Mouse (Mus musculus) adrenal gland, postnatal 36 days (tissue): Measurements from ENCODE around the gene Dedd. TPM values are rescaled to one million over a fixed set of nuclear protein-coding genes. Genes with fewer than 3 reads are reported as not detected.
"Not testable (repeated sequence)": the region's sequence is repeated elsewhere in the genome, so short reads cannot be mapped to it uniquely, and the experiment has no call there.

Experiments
- DNase-seq, 2 experiments: peaks; one replicate each; pipeline ENCODE4 v3.0.0; 2021; ENCODE audit warnings: mixed read lengths in 1 of 2
- total RNA-seq, 2 experiments: library from RNA; stranded (reverse); gene quantifications; 2 replicates each; pipeline ENCODE4 v1.2.3; 2021

Gene Dedd
- total RNA-seq, 2 experiments from 2014 or later, result 29.1 to 36.9 TPM

DNA sequence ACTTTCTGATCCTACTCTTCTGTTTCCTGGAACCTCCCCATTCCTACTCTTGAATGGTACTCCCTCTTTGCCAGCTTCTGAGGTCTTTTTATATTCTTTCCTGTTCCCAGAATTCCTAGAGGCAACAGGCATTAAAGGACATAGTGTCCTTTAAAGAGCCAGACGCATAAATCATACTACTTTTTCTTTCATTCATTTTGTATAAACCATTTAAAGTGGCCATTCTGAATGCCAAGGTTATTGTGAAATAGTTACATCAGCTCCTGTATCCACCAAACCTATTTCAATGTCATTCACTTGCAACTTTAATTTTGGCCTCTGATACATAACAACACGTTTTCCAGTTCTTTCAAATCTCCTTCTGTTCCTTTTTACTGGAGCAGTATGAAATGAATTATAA, 19.6 kb upstream of the Dedd start:
- DNase-seq, result no peak

DNA sequence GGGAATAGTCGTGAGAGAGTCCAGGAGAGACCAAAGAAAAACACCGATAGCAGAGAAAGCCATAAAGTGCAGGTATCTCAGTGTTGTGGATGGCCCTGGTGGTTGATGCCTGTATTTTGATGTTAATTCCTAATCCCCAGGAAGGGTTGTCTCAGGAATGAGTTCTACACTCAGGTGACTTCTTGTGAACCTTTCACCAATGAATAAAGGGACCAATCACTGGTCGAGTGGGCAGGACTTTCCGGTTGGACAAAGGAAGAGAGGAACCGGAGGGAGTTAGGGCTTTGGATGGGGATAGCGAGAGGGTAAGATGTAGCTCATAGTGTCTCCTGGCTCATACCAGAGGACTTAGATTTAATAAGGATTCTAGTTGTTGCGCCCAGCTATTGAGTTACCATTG, 9.2 kb upstream of the Dedd start:
- no peak for DNase-seq

DNA sequence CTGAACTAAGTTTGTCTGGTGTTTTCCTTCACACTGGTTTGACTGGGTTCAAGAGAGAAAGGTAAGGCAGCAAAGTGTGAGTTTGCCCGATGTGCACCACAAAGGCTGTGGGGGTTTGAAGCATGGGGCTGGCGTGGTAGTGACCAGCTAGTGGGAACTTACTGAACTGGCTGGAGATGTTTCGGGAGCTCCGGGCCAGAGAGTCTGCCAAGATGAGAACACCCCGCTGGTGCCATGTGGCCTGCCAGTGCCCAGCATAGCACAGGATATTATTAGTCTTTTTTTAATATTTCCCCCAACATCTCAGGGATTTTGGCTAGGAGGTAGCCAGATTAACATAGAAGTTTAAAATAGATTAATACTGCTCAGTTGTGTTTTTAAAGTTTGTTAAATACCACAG, 8.8 kb upstream of the Dedd start:
- no peak for DNase-seq

DNA sequence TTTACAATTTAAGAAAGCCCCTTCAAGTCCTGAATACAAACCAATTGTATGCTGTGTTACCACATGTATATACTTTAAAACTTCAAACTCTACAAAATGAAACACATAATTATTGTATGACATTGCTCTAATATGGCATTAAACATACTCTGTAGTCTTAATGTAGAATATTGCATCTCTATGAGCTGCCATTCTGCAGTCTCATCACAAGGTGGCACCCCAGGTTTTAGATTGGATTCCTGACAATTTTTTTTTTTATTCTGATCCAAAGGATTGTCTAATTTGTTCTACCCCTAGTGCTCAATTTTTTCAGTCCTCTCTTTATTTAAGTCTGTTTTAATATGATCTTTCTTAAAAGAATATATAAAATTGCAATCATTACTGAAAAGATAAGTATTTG, 7.5 kb upstream of the Dedd start:
- peak in 1 of 2 experiments; percentile 52 for DNase-seq

DNA sequence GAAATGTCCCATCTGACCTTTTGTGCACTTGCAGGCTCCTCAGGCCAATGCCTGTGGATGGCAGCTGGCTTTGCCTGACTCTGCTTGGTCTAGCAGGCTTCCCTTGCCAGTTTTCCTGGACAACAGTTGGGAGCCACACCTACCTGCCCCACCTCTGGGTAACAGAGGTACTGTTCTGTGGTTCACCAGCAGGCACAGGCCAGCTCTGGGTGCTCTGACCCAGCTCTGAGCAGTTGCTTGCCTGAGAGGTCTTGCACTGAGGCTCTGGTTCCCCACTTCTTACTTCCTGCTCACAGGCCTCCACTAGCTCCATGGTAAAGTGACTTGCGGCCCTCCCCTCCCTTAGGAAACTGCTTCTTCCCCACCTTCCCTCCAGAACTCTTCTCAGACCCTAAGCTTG, 6.9 kb upstream of the Dedd start:
- DNase-seq, result no peak

DNA sequence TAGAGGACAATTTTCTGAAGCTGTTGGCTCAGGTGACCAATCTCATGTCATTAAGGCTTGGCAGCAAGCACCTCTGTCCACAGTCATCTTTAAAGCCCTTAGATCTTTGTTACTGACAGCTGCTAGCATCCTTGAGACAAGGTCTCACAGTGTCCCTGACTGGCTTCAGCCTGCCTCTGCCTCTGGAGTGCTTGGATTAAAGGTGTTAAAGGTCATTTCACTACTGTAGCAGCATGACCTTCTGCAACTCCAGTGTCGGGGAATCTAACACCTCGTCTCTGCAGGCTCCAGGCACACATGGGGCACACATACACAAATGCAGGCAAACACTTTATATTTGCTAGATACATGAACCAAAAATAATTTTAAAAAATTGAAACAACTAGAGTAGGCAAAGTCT, 3.4 kb upstream of the Dedd start:
- DNase-seq, result no peak

DNA sequence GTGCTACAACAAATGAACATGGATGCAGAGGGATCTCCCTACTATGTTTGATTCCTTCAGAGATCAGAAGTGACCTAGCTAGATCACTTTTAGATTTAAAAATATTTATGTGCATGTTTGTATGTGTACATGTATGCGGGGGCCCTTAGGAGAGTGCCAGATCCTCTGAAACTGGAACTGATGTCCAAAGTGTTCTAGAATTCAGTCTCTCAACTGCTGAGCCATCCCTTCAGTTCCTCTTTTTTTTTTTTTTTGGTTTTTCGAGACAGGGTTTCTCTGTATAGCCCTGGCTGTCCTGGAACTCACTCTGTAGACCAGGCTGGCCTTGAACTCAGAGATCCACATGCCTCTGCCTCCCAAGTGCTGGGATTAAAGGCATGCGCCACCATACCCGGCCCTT, 2.4 kb upstream of the Dedd start:
- not testable (repeated sequence) for DNase-seq

DNA sequence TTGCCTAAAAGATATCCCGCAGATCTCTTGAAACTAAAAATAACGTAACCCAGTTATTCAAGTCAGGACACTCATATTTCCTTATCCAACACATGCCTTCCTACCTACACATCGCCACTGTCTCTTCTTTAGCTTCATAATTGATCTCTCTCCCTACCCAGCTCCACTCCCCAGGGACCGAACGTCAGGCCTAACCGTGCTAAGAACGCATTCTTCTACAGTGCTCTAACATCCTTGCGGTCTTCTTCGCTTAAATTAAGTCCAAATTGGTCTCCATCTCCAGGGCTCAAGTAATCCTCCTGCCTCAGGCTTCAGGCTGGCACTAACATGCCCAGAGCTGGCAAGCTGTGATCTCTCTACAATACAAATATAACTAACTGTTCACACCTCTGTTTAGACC, 701 bp upstream of the Dedd start:
- DNase-seq, result no peak

DNA sequence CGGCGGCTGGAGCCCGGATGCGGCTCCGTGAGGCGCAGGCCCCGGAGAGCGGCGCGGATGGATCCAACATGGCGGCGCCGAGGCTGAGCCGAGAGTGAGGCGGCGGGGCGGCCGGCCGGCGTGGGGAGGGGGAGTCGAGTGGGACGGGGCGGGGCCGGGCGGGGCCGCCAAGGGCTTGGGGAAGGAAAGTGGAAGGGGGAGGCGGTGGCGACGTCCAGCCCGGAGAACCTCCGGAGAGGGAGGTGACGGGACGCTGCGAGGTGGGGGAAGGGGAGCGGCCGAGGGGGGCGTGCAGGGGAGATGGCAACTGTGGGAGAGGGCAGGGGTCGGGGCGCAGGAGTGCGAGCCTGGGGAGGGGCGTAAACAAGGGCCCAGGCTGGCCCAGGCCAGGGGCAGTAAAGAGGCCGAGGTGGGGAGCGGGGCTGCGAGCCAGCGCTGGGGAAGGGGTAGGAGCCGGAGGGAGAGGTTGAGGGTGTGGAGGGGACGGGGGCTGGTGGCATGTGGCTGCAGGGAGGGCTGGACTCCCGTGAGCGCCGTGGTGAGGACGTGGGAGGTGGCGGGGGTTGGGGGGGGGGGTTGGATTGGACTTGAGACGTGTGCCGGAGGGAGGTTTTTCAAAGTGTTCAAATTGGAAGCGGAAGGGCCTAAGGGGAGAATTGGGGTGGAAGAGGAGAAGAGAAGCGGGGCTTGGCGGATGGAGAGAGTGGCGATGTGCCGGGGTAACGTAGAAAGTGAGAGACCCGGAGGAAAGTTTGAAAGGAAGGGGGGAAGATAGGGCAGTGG, 679 bp downstream of the Dedd start:
- DNase-seq, result peak; percentile 82 to 88

DNA sequence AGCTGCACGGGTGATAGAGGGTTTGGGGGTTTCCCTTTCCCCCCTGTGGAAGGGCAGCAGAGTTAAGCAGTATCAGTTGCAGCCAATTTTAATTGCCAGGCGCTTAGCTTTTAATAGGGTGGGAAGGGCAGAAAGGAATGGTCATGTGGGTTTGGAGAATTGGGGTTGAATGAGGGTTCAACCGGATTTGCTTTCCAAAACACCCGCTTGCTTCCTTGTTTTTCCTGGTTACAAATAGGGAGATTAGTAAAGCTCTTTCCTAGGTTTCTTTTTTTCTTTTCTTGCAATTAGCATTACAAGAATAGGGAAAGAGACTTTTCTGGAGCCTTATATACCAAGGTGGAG, 1.2 kb downstream of the Dedd start:
- no peak for DNase-seq

DNA sequence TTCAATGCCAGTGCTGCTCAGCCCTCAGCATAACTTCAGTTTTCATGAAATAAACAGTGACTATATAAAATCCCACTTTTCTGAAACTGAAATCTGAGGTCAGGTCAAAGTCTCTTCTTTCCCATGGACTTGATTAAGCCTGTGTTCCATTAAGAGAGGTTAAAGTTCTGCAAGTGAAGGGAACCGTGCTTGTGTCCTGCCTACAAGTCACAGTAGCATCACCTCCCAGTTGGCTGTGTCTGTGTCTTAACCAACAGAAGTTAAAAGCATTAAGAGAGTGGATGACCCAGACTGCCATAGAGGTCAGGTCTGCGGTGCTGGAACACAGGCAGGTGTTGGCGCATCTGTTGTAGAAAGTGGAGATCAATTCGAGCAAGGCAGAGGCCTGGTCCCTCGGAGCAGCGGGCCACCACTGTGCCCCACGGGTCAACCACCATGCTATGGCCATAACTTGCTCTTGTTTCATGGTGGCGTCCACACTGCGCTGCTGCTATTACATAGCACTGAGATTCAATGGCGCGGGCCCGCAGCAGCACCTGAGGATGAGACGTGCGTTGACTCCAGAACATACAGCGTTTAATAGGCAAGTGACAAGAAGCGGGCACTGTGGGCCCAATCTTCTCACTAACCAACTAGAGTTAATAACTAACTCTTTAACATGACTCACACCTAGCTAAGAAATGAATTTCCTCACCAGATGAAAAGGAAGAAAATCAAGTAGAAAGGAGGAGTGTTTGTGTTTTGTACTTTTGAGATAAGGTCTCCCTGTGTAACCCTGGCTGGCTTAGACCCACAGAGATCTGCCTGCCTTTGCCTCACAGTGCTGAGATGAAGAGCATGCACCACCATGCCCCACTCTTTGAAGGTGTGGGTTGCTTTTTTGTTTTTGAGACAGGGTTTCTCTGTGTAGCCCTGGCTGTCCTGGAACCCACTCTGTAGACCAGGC, 13.6 kb downstream of the Dedd start:
- no peak for DNase-seq

DNA sequence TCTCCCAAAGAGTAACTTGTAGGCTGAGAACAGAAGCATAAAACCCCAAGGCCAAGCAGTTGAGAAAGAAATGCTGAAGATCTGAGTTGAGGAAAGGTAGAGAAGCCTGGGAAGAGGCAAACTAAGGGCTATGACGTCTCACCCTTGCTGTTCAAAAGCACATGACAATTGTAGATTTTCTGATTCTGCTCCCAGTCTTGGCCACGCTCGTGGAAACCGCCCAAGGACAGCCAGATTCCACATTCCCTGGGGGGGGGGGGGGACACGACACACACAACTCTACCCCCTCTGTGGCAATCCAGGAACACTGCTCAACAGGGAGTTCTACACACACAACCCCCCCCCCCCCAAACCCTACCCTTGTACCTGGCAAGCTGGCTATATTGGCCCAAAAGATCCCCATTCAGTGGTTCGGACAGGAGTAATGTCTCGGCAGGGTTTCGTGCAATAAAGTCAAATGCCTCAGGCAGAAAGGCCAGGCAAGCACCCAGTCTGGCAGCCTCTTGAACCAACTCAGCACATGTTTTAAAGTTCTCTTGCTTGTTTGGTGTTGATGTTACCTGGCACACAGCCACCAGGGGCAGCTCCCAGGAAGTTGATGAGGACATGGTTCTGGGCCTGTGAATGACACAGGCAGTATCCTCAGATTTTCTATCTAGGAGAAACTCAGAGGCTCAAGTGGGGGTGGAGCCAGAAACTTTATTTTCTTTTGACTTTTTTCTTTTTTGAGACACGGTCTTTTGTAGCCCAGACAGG, 15.2 kb downstream of the Dedd start:
- peak; percentile 51 to 66 for DNase-seq

DNA sequence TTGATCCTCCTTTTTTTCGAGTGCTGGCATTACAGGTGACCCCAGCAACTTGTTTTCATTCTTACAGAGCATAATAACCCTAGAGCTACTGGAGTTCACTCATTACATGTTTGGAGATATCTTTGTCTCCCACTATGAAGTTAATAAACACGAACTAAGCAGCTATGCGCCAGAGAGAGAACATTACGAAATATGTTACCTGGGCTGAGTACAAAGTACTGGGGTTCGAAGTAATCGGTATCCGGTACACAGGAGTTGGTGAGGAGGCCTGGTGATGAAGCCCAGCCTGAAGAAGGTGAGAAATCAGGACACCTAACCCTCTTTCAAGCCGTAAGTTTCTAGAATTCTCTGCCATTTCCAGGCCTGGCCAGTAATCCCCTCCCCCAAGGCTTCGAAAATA, 15.8 kb downstream of the Dedd start:
- DNase-seq, result no peak

DNA sequence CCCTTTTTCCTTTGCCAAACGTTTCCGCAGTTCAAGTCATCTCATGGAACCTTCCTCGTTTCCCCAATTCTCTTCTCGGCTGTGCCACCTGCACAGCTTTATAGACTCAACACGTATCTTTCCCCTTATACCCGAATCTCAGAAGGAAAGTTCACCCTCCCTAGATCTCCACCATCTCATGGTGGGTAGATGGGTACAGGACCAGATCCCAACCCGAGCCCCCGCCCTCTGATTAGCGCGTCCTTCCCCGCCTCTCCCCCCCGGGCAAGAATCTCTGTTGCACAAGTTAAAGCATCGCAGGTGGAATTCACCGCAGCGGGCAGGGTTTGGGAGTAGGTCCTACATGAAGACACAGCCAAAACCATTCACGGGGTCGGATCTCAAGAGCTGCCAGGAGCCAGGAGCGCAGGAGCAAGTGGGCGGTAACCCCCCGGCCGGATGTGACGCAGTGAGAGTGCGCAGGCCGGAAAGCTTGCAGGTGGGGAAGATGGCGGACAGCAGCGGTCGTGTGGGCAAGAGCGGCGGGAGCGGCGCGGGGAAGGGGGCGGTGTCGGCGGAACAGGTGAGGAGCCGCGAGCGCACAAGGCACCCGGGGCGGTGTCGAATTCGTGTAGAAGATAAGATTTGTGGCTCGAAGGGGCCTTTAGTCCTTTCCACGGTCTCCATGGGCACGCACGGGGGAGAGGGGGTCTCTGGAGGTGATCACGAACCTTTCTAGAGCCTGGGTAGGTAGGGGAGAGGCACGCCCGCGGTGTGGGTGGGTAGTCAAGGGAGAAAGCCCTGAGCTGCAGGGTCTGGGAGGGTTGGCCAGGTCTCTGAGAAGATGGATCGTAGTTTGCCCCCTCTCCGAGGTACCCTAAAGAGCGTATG, 16.5 kb downstream of the Dedd start, which contains the start of the genes Nit1 and Pfdn2:
TSS of gene Nit1 (minus strand) at position 422 of the 870 bp plus-strand sequence.
TSS of gene Pfdn2 (plus strand) at position 446 of the 870 bp plus-strand sequence.
- peak; percentile 96 to 97 for DNase-seq

DNA sequence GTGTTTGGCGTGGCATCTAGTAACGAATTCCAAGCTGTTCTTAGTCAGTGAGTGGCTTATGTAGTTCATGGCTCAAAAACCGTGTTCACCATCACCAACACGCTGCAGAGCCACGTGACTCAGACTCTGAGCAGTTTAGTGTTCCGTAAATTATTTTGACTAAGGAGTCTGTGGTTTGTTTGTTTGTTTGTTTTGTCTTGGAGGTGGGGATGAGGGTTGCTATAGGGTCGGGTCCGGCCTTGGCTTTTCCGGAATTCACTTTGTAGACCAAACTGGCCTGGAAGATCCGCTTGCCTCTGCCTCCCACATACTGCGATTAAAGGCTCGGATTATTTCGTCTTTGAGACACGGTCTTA, 17.1 kb downstream of the Dedd start:
- no peak for DNase-seq

DNA sequence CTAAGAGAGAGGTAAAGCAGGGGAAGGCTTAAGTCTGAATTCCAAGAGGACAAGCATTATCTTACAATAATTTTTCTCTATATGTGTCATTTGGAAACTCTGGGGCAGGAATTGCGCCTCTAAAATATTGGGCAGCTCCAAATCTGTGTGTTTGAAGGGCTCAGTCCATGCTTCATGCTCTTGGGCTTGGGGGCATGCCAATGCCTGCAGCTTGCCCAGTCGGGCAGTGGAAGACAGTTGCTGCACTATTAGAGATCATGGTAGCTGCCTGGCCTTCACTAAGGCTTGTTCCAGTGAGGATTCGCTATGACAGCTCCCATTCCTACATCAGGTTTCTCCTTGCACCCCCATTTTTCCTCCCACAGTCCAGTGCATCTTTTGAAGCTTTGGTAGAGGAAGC, 19.7 kb downstream of the Dedd start:
- peak in 1 of 2 experiments; percentile 44 for DNase-seq

DNA sequence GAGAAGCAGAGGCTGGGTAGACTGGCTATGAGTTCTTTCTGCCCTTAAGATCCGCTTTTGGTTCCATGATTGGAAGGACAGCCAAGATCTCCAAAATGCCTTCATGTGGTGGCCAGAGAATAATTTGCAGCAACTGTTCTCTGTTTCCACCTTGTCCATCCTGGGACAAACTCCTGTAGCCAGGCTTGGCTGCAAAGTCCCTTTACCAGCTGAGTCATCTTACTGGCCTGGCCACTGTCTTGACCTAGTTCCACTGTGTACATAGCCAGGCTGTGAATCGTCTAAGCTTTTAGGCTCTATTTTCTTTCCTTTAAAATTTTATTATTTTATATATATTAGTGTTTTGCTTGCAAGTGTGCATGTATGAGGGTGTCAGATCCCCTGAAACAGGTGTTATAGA, 20.3 kb downstream of the Dedd start:
- peak; percentile 40 to 46 for DNase-seq

DNA sequence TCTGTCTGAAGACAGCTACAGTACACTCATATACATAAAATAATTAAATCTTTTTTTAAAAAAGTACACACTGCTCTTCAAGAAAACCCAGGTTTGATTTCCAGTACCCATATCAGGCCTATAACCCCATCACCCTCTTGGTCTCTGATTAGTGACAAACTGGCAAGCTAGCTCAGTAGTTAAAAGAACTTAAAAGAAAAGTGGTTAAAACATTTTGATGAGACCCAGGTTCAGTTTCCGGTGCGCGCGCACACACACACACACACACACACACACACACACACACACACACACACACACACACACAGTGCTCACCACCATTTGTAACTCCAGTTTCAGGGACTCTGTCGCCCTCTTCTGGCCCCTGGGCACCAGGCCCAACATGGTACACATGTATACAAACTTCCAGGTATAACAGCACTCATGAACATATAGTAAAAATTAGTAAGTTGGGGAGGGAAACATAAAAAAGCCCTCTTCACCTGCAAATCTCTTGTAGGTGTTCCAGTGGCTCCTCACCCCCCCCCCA, 26.9 kb downstream of the Dedd start:
- peak in 1 of 2 experiments; percentile 34 for DNase-seq

DNA sequence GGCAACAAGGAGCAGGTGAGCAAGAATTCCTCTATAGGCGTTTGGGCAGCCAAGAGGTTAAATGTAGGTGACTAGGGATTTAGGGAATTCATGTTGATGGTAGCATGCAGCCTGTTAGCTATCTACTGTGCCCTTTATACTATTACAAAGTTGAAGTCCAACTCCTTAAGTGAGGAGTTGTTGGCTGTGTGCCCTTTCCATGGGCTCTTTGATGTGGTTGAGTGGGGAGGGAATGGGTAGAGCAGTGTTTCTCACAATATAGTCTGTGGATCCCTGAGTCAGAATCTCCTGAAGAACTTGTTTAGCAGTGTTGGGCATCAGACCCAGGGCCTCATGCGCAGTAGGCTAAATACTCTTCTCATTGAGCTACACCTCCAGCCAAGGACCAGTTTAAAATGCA, 27.9 kb downstream of the Dedd start:
- DNase-seq, result peak; percentile 49 to 52

DNA sequence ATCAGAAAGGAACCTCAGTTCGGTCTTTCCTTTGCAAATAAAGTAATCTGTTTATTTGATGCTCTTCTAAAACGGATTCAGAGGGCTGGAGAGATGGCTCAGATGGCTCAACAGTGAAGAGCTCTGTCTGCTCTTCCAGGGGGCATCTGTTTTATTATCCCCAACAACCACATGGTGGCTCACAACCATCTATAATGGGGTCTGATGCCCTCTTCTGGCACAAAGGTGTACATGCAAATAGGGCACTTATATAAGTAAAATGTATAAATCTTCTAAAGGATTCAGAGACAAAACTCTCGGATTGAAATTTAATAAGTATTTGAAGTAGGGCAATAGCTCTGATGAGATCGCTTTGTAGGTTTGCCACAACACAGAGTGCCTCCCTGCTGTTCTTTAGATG, 29.5 kb downstream of the Dedd start:
- DNase-seq, result no peak

DNA sequence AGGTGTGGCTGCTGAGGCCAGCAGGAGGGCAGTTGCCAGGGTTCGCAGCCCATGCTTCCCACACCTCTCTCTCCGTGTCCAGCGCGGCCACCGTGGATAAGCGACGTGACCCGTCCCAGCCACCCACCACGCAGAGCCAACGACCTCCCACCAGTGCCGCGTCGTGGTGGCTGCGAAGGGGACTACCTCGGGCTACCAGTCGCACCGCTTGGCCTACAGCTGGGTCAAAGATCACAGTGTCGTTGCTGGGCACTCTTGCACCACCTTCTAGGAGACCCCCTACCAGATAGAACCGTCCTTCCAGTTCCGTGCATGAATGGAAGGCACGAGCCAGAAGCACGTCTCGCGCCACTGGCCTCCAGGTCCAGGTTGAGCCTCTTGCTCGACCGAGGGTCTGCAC, 31.3 kb downstream of the Dedd start:
- DNase-seq, result peak; percentile 24 to 43
